Mouse (Mus musculus): Measurements from ENCODE around the gene Syk.

Syk gene

GRCm38 (mm10) chr13:52569194-52569769 is 13.7 kb upstream of the Syk start:
- no peak for DNase-seq

- DNase-seq: no peak
Measured at GRCm38 (mm10) chr13:52570276-52570675, 12.7 kb upstream of the Syk start.

- DNase-seq: no peak
Measured at GRCm38 (mm10) chr13:52571591-52572384, 11.2 kb upstream of the Syk start.

DNA sequence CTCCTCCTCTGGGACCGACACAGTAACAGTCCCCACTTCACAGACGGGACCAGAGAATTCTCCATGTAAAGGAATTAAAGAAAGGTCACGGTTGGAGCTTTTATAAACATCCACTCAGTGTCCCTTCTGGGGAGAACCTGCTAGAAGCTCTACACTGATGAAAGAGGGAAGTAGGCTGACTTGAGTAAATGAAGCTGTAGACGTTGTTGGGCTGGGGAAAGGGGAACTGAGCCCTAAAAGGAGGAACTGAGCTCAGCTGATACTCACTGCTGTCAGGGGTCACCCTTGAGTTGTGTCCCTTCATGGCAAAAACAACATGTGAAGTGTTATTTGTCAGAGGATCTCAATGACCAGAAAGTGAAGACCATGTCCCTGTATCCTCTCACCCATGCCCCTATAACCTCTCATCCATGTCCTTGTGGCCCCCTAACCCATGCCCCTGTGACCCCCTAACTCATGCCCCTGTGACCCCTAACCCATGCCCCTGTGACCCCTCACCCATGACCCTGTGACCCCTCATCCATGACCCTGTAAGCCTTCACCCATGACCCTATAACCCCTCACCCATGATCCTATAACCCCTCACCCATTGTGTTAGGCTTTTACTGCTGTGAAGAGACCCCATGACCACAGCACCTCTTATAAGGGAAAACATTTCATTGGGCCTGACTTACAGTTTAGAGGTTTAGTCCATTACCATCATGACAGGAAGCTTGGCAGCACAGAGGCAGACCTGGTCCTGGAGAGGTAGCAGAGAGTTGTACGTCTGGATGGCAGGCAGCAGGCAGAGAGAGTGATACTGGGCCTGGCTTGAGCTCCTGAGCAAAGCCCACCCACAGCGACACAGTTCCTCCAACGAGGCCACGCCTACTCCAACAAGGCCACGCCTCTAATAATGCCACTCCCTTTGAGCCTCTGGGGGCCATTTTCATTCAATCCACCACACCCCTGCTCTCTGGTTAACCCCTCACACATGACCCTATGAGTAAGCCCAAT is 10.2 kb upstream of the Syk start:
- no peak for DNase-seq

DNA sequence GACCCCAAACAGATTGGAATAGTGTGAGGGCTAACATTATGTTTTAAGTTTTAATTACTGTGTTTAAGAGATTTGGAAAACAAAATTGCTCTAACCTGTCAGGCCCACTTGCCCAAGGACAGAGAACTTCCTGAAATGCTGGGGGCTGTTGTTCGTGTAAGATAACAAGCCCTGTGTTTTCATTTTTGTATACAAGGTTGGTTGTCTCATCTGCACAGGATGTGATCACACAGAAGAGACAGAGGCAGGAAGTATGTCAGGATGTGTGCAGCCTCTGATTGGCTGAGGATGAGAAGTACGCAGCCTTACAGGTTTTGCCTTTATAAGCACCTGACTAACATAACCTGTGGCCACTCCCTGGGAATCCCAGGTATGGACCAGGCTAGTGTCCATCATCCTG is 8.7 kb upstream of the Syk start:
- DNase-seq: no peak

DNA sequence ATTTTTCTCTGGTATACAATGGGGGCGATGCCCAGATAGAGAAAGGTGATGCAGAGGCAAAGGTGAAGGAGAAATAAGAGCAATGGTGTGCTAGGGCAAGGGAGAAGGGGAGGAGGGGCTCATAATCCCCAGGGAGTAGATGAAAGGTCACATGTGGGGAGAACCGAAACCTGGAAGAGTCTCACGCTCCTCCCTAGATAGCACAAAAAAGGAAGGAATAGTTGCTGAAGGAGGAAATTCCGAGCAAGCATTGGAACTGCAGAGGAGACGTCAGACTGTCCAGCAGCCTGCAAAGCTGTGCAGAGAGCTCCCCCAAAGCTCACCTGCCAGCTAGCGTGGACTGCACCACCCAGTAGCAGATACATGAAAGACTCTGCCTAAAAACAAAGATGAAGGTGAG is 7.5 kb upstream of the Syk start:
- no peak for DNase-seq

DNA sequence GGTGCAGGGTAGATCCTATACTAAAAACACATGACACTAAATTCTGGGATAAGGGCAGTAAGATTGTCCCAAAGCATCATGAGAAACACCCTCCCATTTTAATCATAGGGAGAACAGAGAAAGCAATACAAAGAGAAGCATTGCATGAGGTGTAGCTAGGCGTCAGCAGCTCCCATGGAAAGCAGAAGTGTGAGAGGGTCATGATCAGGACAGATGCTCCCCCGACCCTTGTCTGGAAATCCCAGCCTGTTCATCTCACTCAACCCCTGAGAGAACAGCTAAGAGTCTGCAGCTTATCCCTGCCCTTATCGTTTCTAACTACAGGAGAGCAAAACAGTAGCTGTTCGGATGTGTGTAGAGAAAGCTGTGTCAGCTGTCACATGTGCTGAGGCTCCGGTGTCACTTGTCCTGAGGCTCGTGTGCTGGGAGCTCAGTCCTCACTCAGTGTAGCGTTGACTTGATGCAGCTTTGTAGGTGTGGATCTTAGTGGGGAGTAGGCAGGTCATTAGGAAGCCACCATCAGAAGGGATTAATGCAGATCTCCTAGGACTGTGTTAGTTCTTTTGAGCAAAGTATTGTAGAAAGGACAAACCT is 6.9 kb upstream of the Syk start:
- DNase-seq: no peak

GRCm38 (mm10) chr13:52576841-52577240 is 6.1 kb upstream of the Syk start:
- DNase-seq: no peak

DNA sequence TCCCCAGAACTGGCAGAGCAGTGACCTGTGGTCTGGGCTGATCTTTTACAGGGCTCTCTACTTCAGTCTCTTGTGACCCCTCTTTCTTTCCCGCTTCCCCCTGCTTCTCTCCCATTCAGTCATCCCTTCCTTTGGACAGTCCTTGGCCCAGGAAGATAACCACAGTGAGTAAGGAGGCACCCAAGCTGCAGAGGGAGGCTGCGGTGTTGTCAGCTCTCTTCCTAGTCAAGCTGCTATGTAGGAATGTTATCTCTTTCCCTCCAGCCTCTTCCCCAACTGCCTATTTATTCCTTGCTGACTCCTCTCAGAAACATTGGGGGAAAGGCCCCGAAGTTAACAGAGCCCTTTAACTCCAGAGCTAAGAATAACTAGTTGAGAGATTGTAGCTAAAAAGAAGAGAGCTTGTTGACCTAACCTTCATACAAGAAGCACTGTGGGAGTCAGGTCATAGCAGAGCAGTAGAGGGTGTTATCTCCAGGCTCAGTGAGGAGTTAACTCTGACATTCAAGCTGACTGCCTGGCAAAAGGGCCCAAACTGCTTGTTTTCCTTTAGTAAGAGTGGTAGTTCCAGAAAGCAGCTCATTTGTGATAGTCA is 5.5 kb upstream of the Syk start:
- no peak for DNase-seq

- DNase-seq: no peak
Measured at GRCm38 (mm10) chr13:52577939-52578338, 5.0 kb upstream of the Syk start.

DNA sequence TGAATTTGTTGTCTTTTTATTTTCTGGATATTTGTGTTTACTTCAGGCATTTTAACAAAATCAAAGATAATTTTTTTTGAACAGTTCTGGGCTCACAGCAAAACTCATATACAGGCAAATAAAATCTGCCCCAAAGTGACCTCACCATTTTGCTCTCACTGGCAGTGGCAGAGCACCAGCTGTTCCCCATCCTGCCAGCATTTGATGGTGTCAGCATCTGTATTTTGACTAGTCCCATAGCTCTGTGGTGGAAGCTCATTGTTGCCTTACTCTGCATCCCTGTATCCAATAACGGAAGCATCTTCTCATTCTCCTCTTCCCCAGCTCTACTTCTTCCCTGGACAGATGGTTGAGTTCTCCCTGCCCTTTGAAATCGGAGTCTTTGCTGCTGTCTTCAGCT is 4.2 kb upstream of the Syk start:
- DNase-seq: no peak

DNA sequence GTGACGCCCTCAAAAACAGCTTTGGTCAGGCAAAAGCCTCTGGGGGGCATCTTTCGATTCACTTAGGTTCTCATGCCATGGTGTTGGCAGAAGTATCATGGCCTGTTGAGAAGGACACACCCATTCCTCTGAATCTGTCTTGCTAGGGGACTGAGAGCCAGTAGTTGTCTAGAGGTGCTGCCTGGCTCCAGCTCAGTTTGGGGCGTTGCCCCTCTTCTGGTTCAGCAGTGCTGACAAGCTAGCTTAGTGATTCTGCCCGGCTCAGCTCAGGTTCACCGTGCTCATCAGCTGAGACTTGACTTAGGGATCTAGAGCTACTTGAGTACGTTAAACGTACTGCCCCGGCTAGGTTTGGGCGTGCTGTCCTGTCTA is 481 bp upstream of the Syk start:
- no peak for DNase-seq

- no peak for DNase-seq
Measured at GRCm38 (mm10) chr13:52583943-52584562, 1.1 kb downstream of the Syk start.

DNA sequence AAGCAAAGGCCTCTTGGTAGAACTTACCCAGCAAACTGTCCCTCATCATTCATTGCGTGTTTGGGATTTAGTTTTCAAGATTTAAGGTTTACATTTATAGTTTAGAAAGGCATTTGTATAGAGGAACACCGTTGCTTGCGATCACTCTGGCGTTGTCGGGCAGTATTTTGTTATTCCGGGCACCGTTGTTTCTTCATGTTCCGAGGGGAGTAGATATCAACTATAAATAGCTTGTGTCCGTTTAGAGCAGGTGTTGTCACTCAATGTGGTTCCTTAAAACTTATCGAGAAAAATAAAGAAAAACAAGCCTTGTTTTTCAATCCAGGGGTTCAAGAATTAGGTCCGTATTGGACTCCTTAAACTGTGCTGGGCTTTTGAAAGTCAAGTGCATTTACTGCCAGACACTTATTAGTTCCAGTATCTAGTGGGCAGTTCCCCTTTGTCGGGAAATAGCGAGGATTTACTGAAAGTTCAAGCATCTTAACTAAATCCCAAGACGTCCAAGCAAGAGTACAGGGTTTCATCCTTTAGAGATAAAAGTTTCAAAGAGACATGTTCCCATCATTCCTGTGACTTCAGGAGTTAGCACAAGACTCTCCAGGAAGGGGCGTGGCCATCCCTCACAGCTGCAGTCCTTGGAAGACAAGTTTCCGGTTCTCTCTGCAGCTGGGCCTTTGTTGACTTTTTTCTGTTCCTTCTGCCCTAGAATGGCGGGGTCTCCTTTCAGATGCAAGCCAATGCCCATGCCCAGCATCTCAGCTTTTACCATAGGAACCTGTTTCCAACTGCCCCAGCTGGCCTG is 1.9 kb downstream of the Syk start:
- no peak for DNase-seq

DNA sequence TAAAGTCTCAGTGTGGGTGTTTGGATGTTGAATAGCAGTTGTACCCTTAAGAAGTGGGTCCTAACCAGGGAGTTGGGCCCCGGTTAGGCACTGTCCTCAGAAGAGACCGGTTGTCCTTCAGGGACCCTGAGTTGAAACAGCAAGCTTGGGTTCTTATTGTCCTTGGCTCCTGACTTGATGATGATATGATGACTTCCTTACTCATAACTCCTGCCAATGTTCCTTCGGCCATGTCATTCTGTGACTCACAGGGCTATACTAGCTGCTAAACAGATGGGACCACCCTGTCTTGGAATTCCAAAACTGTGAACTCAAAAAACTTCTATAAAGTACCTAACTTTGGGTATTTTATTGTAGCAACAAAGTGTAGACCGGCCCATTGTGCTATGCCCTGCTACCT is 4.8 kb downstream of the Syk start:
- DNase-seq: no peak

DNA sequence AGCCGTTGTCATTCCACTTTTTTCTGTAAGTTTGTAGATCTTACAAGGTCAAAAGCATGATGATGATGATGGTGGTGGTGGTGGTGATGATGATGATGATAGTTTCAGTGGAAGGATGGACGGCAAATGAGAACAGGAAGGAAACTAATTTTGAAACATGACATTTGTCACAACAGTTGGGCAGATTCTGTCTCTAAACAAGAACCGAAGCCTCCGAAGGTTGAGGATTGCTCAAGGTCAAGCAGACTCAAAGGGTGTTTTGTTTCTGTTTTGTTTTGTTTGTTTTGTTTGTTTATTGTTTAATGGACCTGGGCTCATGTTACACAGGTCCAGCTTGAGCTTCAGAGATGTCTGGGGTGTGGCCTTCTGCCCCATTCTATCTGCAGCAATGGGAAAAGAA is 6.1 kb downstream of the Syk start:
- no peak for DNase-seq

- no peak for DNase-seq
Measured at GRCm38 (mm10) chr13:52591831-52592230, 8.9 kb downstream of the Syk start.

GRCm38 (mm10) chr13:52596692-52597091 is 13.7 kb downstream of the Syk start:
- no peak for DNase-seq

GRCm38 (mm10) chr13:52597092-52597678 is 14.2 kb downstream of the Syk start:
- DNase-seq: no peak

DNA sequence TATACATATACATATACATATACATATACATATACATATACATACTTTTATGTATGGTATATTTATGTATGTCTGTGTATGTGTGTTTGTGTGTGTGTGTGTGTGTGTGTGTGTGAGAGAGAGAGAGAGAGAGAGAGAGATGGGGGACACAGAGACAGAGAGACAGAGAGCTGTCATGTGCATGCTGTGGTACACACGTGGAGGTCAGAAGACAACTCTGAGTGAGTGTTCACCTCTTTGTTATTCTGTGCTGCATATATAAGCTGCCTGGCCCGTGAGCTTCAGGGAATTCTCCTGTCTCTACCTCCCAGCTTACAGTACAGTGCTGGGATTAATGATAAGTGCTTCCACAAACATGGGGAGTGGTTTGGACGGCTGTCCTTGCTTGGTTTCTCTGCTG is 15.3 kb downstream of the Syk start:
- DNase-seq: no peak

DNA sequence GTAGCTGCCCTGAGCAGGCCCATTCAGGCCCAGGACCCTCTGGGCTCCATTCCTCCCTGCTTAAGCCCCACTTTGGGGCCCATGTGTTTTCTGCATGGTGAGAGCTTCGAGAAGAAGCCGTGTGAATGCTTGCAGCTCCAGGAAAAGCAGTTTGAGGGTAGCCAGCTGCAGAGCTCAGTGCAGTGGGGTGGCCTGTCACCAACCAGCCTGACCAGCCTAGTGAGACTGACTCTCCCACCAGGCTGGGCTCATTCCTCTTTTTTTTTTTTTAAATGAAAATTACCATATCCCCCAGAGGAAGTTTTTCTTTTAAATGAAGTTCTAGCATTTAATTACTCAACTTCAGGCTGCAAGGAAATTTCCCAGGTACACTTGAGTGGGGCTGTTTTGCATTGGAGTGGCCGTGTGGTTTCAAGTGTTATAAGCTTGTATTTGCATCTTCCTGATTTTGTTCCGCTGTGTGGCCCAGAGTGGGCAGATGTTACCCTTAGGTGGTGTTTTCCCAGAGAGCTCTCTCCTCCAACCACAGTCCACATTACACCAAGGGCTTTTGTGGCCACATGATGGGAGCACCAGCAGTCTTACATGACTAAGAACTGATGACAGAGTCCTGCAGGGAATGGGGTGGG is 17.2 kb downstream of the Syk start:
- no peak for DNase-seq

Measured in right cerebral cortex, postnatal 4 days (tissue).